Mouse (Mus musculus): ENCODE measurements at regions not wholly inside any gene's neighbourhood (a gene's known extent, or its start where the extent isn't known, plus 50 kb on each side); places are given as distances from the start of the nearest gene placed in this dataset.
A peak's percentile ranks its signal among the peaks of the same experiment; 100 is the strongest.

DNA sequence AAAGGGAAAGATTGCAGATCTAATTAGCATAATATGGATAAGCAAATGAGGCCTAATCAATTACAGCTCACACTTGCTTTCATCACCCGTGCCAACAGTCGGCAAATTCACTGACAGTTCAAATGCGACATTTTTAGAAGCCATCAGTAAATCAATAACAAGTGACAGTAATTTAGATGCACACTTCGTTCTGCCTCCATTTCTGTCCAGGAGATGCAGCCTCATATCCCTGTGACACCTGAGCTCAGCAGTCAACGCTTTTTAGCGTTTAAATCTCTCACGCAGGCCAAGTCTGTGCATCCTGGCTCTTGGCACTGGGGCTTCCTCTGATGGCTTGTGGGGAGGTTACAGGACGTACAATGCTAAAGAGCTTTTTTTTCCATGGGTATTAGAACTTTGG is 218.0 kb downstream of the Nuf2 start:
- no peak for DNase-seq

- DNase-seq: no peak
These were observed 247.8 kb downstream of the Nuf2 start for GRCm38 (mm10) chr1:169283440-169283839.

GRCm38 (mm10) chr1:169270750-169271149 is 260.5 kb downstream of the Nuf2 start:
- DNase-seq: no peak

- DNase-seq: no peak
These were observed 267.1 kb downstream of the Nuf2 start for GRCm38 (mm10) chr1:169263984-169264660.

DNA sequence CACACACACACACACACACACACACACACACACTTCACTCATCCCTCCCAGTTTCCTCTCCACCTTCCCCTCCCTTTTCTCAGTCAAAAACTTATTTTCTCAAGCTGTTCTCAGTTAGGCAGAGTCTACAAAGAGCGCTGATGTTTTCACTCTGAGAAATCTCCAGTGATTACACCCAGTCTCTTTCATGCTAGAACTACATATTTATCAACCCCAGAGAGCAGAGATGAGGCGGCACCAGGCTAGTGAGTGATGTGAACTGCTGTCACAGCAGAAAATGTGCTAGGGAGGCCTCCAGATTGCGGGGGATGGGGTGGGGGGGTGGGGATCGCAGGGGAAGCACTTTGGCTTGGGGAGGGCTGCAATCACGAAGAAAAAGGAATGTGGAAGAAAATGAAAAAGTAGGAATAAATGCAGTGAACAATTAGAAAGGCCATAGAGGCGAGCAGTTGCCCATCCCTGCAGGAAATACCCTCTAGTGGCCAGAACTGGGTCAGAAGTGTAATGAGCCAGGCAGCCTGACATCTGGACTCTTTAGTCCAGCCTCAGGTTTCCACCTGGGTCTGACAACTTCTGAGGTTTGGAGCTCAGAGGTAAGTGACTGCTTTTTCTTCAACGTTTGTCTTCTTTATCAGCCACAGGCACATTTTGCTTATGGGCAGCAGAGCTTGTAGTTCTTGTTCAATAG is 276.9 kb downstream of the Nuf2 start:
- DNase-seq: no peak

DNA sequence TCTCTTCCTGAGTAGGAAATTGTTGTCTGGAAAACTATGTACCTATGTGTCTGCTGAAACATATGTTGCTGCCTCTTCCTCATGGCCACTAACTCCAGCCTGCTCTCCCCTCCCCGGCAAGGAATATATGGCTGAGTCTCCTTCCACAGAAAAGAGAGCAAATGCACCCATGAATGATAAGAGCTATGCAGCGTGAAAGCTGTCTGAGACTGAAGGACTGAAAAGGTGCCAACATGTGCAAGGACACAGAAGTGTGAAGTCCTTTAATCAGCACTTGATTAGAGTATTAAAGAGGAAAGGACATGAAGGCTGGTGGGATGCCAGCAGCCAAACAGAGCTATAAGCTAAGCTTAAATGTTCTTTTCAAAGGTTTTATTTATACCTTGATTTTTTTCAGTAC is 279.1 kb downstream of the Nuf2 start:
- no peak for DNase-seq

- no peak for DNase-seq
These were observed 282.2 kb downstream of the Nuf2 start for GRCm38 (mm10) chr1:169249021-169249420.

DNA sequence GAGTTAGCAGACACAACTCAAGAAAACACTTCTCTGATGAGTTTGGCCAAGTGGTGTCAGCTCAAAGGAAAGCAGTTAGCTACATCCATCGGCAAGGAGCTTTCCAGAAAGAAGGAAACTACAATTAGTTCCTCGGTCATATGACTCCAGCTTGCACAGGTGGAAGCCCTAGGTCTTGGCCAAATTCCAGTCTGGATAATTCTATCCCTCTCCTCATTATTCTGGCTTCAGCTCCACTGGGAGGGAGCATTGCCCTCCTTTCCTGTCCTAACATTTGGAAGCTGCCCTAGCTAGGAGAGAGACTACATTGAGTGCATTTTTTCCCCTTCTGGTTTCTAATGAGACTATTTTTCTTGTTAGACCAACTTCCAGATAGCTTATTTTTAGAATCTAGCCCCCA is 290.9 kb downstream of the Nuf2 start:
- no peak for DNase-seq

GRCm38 (mm10) chr1:169238671-169239090 is 292.6 kb downstream of the Nuf2 start:
- DNase-seq: no peak

GRCm38 (mm10) chr1:169235276-169235681 is 296.0 kb downstream of the Nuf2 start:
- DNase-seq: no peak

DNA sequence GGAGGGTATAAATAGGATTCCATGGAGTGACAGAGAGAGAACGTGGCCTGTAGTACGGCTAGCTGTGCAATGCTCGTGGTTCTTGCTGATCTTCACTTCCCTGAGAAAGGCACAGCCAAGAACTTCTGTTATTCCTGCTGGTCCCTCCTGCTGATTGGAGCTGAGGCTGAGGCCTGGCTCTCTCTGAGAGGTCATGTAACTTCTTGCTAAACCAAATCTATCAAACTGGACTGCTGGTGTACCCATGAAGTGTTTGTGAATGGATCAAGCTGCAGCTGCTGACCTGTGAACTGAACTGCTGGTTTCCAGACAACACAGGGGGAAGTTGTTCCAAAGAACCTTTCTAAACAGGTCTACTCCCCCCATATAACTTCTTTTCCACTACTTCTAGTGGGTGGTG is 297.9 kb downstream of the Nuf2 start:
- DNase-seq: no peak

GRCm38 (mm10) chr1:169230097-169230496 is 301.2 kb downstream of the Nuf2 start:
- no peak for DNase-seq

- no peak for DNase-seq
These were observed 306.8 kb downstream of the Nuf2 start for GRCm38 (mm10) chr1:169224431-169224830.

DNA sequence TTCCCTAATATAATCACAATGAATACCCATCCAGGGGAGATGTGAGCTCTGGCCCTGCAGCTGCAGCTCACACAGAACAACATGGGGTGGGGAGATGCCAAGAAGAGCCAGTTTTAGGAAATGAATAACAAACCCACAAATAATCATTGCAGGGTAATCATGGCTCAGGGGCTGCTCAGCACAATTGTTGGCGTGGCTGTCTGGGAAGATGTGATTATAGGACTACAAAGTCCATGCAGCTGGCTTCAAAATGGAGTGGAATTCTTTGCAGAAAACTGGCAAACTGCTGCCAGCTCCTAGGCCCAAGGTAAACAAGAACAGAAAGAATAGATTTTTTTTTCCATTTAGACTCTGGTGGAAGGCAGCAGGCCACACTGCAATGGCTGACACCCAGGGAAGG is 343.6 kb downstream of the Nuf2 start:
- DNase-seq: no peak

DNA sequence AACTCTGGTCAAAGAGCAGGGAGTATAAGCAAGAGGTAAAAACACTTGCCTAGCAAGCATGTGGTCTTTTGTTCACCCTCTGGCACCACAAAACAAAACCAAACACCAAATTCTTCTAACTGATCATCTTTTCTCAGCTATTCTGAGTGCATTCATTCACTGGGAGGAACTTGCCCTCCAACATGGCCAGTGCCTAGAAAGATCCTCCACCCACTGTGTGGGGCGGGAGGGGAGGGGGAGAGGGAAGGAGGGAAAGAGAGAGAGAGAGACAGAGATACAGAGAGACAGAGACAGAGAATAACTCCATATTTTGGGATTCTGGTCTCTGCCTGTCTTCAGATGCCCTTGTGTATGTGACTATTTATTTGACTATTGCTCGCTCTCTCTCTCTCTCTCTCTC is 360.9 kb downstream of the Nuf2 start:
- no peak for DNase-seq

GRCm38 (mm10) chr1:169168033-169168432 is 363.2 kb downstream of the Nuf2 start:
- no peak for DNase-seq

GRCm38 (mm10) chr1:169166041-169166850 is 365.0 kb downstream of the Nuf2 start:
- DNase-seq: peak in 1 of 2 experiments; percentile 60

DNA sequence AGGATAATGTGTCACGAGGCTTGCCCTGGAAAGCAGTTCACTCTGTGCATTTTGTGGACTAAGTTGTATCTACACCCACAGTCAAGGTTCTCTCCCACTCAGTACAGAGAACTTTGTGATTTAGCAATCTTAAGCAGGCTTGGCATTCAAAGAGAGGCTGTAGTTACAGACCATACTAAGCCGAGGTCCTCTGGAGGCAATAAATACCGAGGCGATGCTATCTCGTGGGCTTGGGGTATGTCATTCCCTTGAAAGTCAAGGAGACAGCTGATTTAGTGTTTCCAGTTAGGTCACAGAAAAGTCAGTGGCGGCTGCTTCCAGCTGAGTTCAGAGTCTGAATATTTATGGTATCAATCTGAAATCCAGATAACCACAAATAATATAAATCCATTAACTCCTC is 370.4 kb downstream of the Nuf2 start:
- DNase-seq: no peak

GRCm38 (mm10) chr1:169160220-169160619 is 371.0 kb downstream of the Nuf2 start:
- no peak for DNase-seq

GRCm38 (mm10) chr1:169159786-169160185 is 371.5 kb downstream of the Nuf2 start:
- peak in 1 of 2 experiments; percentile 4 for DNase-seq

- DNase-seq: no peak
These were observed 373.8 kb downstream of the Nuf2 start for GRCm38 (mm10) chr1:169157496-169157895.

DNA sequence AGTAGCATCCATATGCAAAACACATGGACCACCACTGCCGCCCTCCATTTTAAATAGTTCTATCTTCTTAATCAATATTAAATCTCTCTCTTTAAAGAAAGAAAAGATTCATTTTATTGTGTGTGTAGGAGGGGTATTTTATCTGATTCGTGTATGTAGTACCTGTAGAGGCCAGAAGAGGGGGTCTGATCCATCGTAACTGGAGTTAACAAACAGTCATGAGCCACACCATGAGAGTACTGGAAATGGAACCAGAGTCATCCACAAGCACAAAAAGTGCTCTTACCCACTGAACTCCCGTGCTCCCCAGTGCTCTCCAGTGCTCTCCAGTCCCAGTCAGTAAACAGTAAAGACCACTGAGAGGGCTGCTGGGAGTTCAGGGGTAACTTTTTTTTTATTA is 374.4 kb downstream of the Nuf2 start:
- DNase-seq: no peak

Measured in lung, adult 18-20 months (tissue).